ENCODE assay signal across 7 mouse cellular contexts in the genomic region with DNA sequence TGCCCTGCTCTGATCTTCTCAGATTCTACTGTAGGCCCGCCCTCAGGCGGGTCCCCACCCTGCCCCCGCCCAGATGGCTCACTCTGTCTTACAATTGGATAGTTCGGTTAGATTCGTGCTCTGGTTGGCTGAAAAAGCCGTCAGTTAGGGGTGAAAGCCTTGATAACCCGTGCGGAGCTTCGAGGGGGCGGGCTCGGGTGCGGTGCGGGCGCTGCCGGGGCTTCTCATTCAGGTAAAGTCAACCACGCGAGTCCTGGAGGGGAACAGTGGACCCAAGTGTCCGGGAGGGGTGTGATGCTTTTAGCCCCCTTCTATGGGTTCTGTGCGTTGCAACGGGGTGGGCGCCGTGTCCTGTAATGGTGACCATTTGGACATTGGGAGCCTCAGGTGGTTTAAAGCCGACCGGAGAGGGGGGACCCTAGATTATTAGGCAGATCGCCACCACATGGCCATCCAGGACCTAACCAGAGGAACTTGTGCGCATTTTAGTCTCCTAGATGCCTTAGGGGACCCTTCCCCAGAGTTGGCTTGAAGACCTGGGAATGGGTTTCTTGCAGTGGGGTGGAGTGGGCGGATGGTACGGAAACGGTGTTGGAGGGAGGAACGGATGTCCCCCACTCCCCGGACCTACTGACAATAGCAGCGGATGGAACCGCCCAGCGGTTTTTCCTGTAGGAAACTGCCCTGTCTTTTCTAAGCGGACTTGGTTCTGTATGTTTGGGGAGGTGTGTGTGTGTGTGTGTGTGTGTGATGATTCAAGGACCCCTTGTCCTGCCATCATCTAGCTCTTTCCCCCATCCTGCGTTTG. TPM values are rescaled to one million over a fixed set of nuclear protein-coding genes. Genes with fewer than 3 reads are reported as not detected.
A peak's percentile ranks its signal among the peaks of the same experiment; 100 is the strongest.
DNase-seq lines count a peak whose midpoint lies in the region; ATAC-seq lines count a peak whose summit lies in the region.

A gene (plus strand): TSS at position 186 of the 808 bp plus-strand sequence.

- WGBS in intestine, embryonic 16.5 days = under 1% methylated on average over 36 of the region's 36 CpGs
- 2% methylated on average over 36 of the region's 36 CpGs for WGBS in midbrain, embryonic 11.5 days

- H3K4me1 ChIP-seq in intestine, embryonic 16.5 days (ENCODE audit: control insufficient read depth, insufficient read depth, low read length) = peaks cover 7% of the 10 kb centered on the region; the same call in 1 of the 2 replicates
- 0 out of 2 replicates have a peak, but pooled peaks cover 2% of the 10 kb centered on the region for H3K4me1 ChIP-seq in midbrain, embryonic 11.5 days (ENCODE audit: control insufficient read depth, insufficient read depth, low read length)

- H3K27me3 ChIP-seq in intestine, embryonic 16.5 days (replicated peaks; ENCODE audit: control insufficient read depth, insufficient read depth, low read length) = no peaks in the 10 kb centered on the region
- peaks cover 3% of the 10 kb centered on the region; the same call in 1 of the 2 replicates for H3K27me3 ChIP-seq in midbrain, embryonic 11.5 days (ENCODE audit: control insufficient read depth, insufficient read depth, low read length)

- peak; percentile 99 for ATAC-seq in intestine, embryonic 16.5 days
- ATAC-seq in midbrain, embryonic 11.5 days (ENCODE audit: low FRiP score) = peak; percentile 98

- H3K9me3 ChIP-seq in intestine, embryonic 16.5 days (ENCODE audit: control insufficient read depth, low read length) = no peaks in the 10 kb centered on the region
- no peaks in the 10 kb centered on the region for H3K9me3 ChIP-seq in midbrain, embryonic 11.5 days (ENCODE audit: control insufficient read depth, low read length)

- peak within 1 kb of the TSS; percentile 60 for H3K4me3 ChIP-seq in intestine, embryonic 16.5 days (ENCODE audit: low read length)
- H3K4me3 ChIP-seq in midbrain, embryonic 11.5 days (ENCODE audit: low read depth, low read length) = peak within 1 kb of the TSS; percentile 46

- peak within 1 kb of the TSS; percentile 95 for H3K4me2 ChIP-seq in intestine, embryonic 16.5 days (ENCODE audit: low read depth, low read length)
- H3K4me2 ChIP-seq in midbrain, embryonic 11.5 days = peak within 1 kb of the TSS; percentile 74

- intact Hi-C loops in left cerebral cortex, postnatal 36 days (cut with DNase I) = no loop called here

- H3K36me3 ChIP-seq in intestine, embryonic 16.5 days (ENCODE audit: control insufficient read depth, insufficient read depth, low read length) = no peaks in the 10 kb centered on the region
- H3K36me3 ChIP-seq in midbrain, embryonic 11.5 days (ENCODE audit: control insufficient read depth, insufficient read depth, low read length) = no peaks in the 10 kb centered on the region

- peak; percentile 92 for DNase-seq in adrenal gland, adult 8-10 months
- DNase-seq in embryo, embryonic 9.5 days (ENCODE audit: extremely low spot score) = peak; percentile 95
- peak; percentile 83 to 92 for DNase-seq in gastrocnemius, postnatal 4 days (ENCODE audit: low spot score in 2 of 2)
- DNase-seq in left cerebral cortex, postnatal 36 days (ENCODE audit: low spot score in 2 of 2) = peak; percentile 85 to 94
- DNase-seq in midbrain, embryonic 11.5 days (ENCODE audit: low spot score, missing footprints) = peak; percentile 99
- DNase-seq in skeletal muscle tissue, adult 2 months (ENCODE audit: low read depth, low spot score) = peak; percentile 90

- H3K27ac ChIP-seq in intestine, embryonic 16.5 days (ENCODE audit: low read length) = no peak within 1 kb of the TSS
- no peak within 1 kb of the TSS for H3K27ac ChIP-seq in midbrain, embryonic 11.5 days (ENCODE audit: low read depth, low read length)

- peak within 1 kb of the TSS; percentile 61 for H3K9ac ChIP-seq in intestine, embryonic 16.5 days (ENCODE audit: low read depth, low read length)
- peak within 1 kb of the TSS; percentile 36; the same call in 1 of the 2 replicates for H3K9ac ChIP-seq in midbrain, embryonic 11.5 days (ENCODE audit: low read length)

RNA-seq across cellular contexts. Expression of the gene that starts here (rescaled TPM):
- total RNA-seq in adrenal gland, adult 8-10 months (2022) = 100 to 1,000 TPM in 3 of 4 experiments, 10 to 100 TPM in 1; 69.8 to 130 (median 111) TPM
- 10 to 100 TPM; 31.6 to 33.4 TPM for total RNA-seq in gastrocnemius, postnatal 4 days (2021)
- 22.7 and 23.5 TPM in 2 replicates for polyA plus RNA-seq in intestine, embryonic 16.5 days (2015; fragmentation: Nextera tagmentation; extraction: Ambion mirVana)
- 10 to 100 TPM; 27.0 to 44.8 TPM for total RNA-seq in left cerebral cortex, postnatal 36 days (2021)
- polyA plus RNA-seq in midbrain, embryonic 11.5 days (2014; fragmentation: Nextera tagmentation; extraction: Ambion mirVana) = 18.3 and 23.9 TPM in 2 replicates
